Mouse (Mus musculus) embryonic stem cell, embryonic (primary cell): ENCODE data around the gene Cck.

ENCODE experiments used
- CTCF ChIA-PET, 4 experiments: fragments of 300-600 bp in 2 of 4; fragments of 350-600 bp in 2 of 4; sonication (Branson Sonifier 250); formaldehyde crosslinking; loops; one replicate each; lab custom pipeline; 2022; ENCODE audit warnings: inconsistent platforms in 2 of 4; lab: Charles Lee
- POLR2A ChIA-PET, 4 experiments: fragments of 300-600 bp in 2 of 4; fragments of 350-600 bp in 2 of 4; sonication (Branson Sonifier 250); formaldehyde crosslinking; loops; one replicate each; lab custom pipeline; 2022; ENCODE audit warnings: antibody characterized with exemption in 4 of 4, inconsistent platforms in 1 of 4; lab: Charles Lee

The Cck gene

GRCm38 (mm10) chr9:121475488-121476452 is 19.7 kb downstream of the Cck start:
- ChIA-PET POLR2A (interaction anchor here in 2 of 4 experiments (0.9 to 11.4 kb wide), 7 partner anchors 10 to 162 kb away, joined by 3 to 161 read pairs (median 3); no protein-coding TSS in a partner anchor), CTCF (interaction anchor here (0.6 to 3.2 kb wide), 30 partner anchors 12 to 540 kb away, joined by 3 to 16 read pairs (median 4); partner anchors contain the start of genes Lyzl4 (in 2 of the 4), Cck (in 1 of the 4), Ss18l2 (in 1 of the 4) and Vipr1 (in 1 of the 4))

GRCm38 (mm10) chr9:121474771-121475170 is 20.7 kb downstream of the Cck start:
- POLR2A ChIA-PET: interaction anchor here in 3 of 4 experiments (0.6 to 11.4 kb wide), 8 partner anchors 9 to 161 kb away, joined by 3 to 161 read pairs (median 3); no protein-coding TSS in a partner anchor
- CTCF ChIA-PET: interaction anchor here (0.6 to 2.4 kb wide), 37 partner anchors 8 to 540 kb away, joined by 3 to 17 read pairs (median 4); partner anchors contain the start of genes Lyzl4 (in 2 of the 4), Cck (in 1 of the 4), Ss18l2 (in 1 of the 4) and Vipr1 (in 1 of the 4)

- POLR2A ChIA-PET: interaction anchor here in 2 of 4 experiments (0.8 to 11.4 kb wide), 8 partner anchors 7 to 171 kb away, joined by 3 to 161 read pairs (median 4); no protein-coding TSS in a partner anchor
- CTCF ChIA-PET: interaction anchor here in 3 of 4 experiments (0.6 to 3.0 kb wide), 10 partner anchors 7 to 210 kb away, joined by 3 to 20 read pairs (median 6); no protein-coding TSS in a partner anchor
Observed at GRCm38 (mm10) chr9:121469711-121470110, 25.8 kb downstream of the Cck start.

- POLR2A ChIA-PET: interaction anchor here in 3 of 4 experiments (0.7 to 11.4 kb wide), 10 partner anchors 5 to 1646 kb away, joined by 3 to 161 read pairs (median 4); partner anchors contain the start of genes Lyzl4 (in 1 of the 3) and Vipr1 (in 1 of the 3)
- CTCF ChIA-PET: interaction anchor here in 3 of 4 experiments (0.7 to 3.1 kb wide), 8 partner anchors 7 to 237 kb away, joined by 3 to 15 read pairs (median 3); no protein-coding TSS in a partner anchor
Observed at GRCm38 (mm10) chr9:121467460-121467859, 28.0 kb downstream of the Cck start.

GRCm38 (mm10) chr9:121460527-121460926 is 35.0 kb downstream of the Cck start:
- ChIA-PET CTCF (interaction anchor here in 3 of 4 experiments (0.6 to 2.7 kb wide), 9 partner anchors 8 to 308 kb away, joined by 3 to 15 read pairs (median 4); no protein-coding TSS in a partner anchor), POLR2A (interaction anchor here in 3 of 4 experiments (0.7 to 9.9 kb wide), 18 partner anchors 8 to 259 kb away, joined by 3 to 161 read pairs (median 4); partner anchors contain the start of genes Lyzl4 (in 1 of the 3), Nktr (in 1 of the 3) and Vipr1 (in 1 of the 3))

- POLR2A ChIA-PET: interaction anchor here in 3 of 4 experiments (0.7 to 9.9 kb wide), 16 partner anchors 10 to 259 kb away, joined by 3 to 161 read pairs (median 4); partner anchors contain the start of genes Lyzl4 (in 1 of the 3), Nktr (in 1 of the 3) and Vipr1 (in 1 of the 3)
- CTCF ChIA-PET: interaction anchor here in 3 of 4 experiments (0.6 to 2.7 kb wide), 10 partner anchors 9 to 309 kb away, joined by 3 to 15 read pairs (median 4); no protein-coding TSS in a partner anchor
Observed at GRCm38 (mm10) chr9:121459950-121460349, 35.5 kb downstream of the Cck start.

- ChIA-PET CTCF (interaction anchor here in 3 of 4 experiments (0.6 to 2.6 kb wide), 21 partner anchors 9 to 211 kb away, joined by 3 to 15 read pairs (median 3); partner anchors contain the start of gene Vipr1 (in 1 of the 3)), POLR2A (interaction anchor here in 2 of 4 experiments (1.1 to 9.9 kb wide), 4 partner anchors 10 to 15 kb away, joined by 3 to 161 read pairs (median 8); no protein-coding TSS in a partner anchor)
Observed at GRCm38 (mm10) chr9:121458466-121458865, 37.0 kb downstream of the Cck start.

- POLR2A ChIA-PET: interaction anchor here in 3 of 4 experiments (0.5 to 1.2 kb wide), 3 partner anchors 14 to 21 kb away, joined by 3 to 5 read pairs (median 4); no protein-coding TSS in a partner anchor
- CTCF ChIA-PET: interaction anchor here in 3 of 4 experiments (0.9 to 1.1 kb wide), 3 partner anchors 20 to 56 kb away, joined by 3 read pairs; no protein-coding TSS in a partner anchor
Observed at GRCm38 (mm10) chr9:121456739-121457515, 38.6 kb downstream of the Cck start.

GRCm38 (mm10) chr9:121454891-121455290 is 40.6 kb downstream of the Cck start:
- ChIA-PET CTCF (interaction anchor here in 2 of 4 experiments (0.6 kb wide), 2 partner anchors 12 to 919 kb away, joined by 3 to 10 read pairs; no protein-coding TSS in a partner anchor), POLR2A (interaction anchor here in 1 of 4 experiments (1.1 to 1.5 kb wide), 2 partner anchors 11 to 19 kb away, joined by 3 to 4 read pairs; no protein-coding TSS in a partner anchor)

- CTCF ChIA-PET: interaction anchor here in 3 of 4 experiments (0.6 to 1.4 kb wide), 11 partner anchors 9 to 1169 kb away, joined by 3 to 7 read pairs (median 4); no protein-coding TSS in a partner anchor
Observed at GRCm38 (mm10) chr9:121452342-121452942, 43.1 kb downstream of the Cck start.

GRCm38 (mm10) chr9:121446431-121446831 is 49.1 kb downstream of the Cck start:
- ChIA-PET CTCF (no interaction called here), POLR2A (no interaction called here)

More at GRCm38 (mm10) chr9:121452342-121452942, 43.1 kb downstream of the Cck start:
- POLR2A ChIA-PET: interaction anchor here in 2 of 4 experiments (0.7 to 1.6 kb wide), 10 partner anchors 8 to 467 kb away, joined by 3 to 7 read pairs (median 3); no protein-coding TSS in a partner anchor

GRCm38 (mm10) chr9:121445364-121445763 is 50.1 kb downstream of the Cck start:
- ChIA-PET POLR2A (interaction anchor here in 1 of 4 experiments (1.1 kb wide), 1 partner anchor 23 kb away, joined by 5 read pairs; no protein-coding TSS in a partner anchor), CTCF (interaction anchor here in 2 of 4 experiments (0.6 to 2.0 kb wide), 4 partner anchors 10 to 61 kb away, joined by 3 to 5 read pairs (median 4); no protein-coding TSS in a partner anchor)

GRCm38 (mm10) chr9:121444367-121444707 is 51.2 kb downstream of the Cck start:
- ChIA-PET POLR2A (interaction anchor here in 3 of 4 experiments (0.6 to 2.1 kb wide), 6 partner anchors 9 to 729 kb away, joined by 3 to 9 read pairs (median 3); no protein-coding TSS in a partner anchor), CTCF (interaction anchor here in 3 of 4 experiments (0.6 to 2.8 kb wide), 10 partner anchors 8 to 338 kb away, joined by 3 to 27 read pairs (median 4); no protein-coding TSS in a partner anchor)

- POLR2A ChIA-PET: interaction anchor here in 3 of 4 experiments (0.6 to 2.1 kb wide), 27 partner anchors 9 to 730 kb away, joined by 3 to 9 read pairs (median 4); no protein-coding TSS in a partner anchor
- CTCF ChIA-PET: interaction anchor here (0.6 to 2.8 kb wide), 17 partner anchors 9 to 512 kb away, joined by 3 to 27 read pairs (median 4); no protein-coding TSS in a partner anchor
Observed at GRCm38 (mm10) chr9:121443696-121444366, 51.7 kb downstream of the Cck start.

- ChIA-PET POLR2A (interaction anchor here in 3 of 4 experiments (0.8 to 2.1 kb wide), 5 partner anchors 11 to 22 kb away, joined by 3 to 9 read pairs (median 4); no protein-coding TSS in a partner anchor), CTCF (interaction anchor here in 1 of 4 experiments (2.8 kb wide), 1 partner anchor 50 kb away, joined by 27 read pairs; no protein-coding TSS in a partner anchor)
Observed at GRCm38 (mm10) chr9:121442145-121442544, 53.3 kb downstream of the Cck start.
